Mouse (Mus musculus) C2C12 (cell line): ENCODE measurements around the gene Bmp6.

Source experiments
- CTCF ChIP-seq: IDR thresholded peaks from one replicate; pipeline ENCODE4 v1.5.1; 2011; ENCODE audit not compliant: control insufficient read depth, insufficient read depth, insufficient read length
- MAX ChIP-seq: IDR thresholded peaks from one replicate; pipeline ENCODE4 v1.6.1; 2011; ENCODE audit warnings: mild to moderate bottlenecking, control low read depth
- MYOD1 ChIP-seq: IDR thresholded peaks from one replicate; pipeline ENCODE4 v1.6.1; 2011; ENCODE audit warnings: low read depth; ENCODE audit not compliant: control insufficient read depth, insufficient read length
- USF1 ChIP-seq: IDR thresholded peaks from one replicate; pipeline ENCODE4 v1.6.1; 2011; ENCODE audit warnings: low read depth, mild to moderate bottlenecking, control low read depth, moderate library complexity

DNA sequence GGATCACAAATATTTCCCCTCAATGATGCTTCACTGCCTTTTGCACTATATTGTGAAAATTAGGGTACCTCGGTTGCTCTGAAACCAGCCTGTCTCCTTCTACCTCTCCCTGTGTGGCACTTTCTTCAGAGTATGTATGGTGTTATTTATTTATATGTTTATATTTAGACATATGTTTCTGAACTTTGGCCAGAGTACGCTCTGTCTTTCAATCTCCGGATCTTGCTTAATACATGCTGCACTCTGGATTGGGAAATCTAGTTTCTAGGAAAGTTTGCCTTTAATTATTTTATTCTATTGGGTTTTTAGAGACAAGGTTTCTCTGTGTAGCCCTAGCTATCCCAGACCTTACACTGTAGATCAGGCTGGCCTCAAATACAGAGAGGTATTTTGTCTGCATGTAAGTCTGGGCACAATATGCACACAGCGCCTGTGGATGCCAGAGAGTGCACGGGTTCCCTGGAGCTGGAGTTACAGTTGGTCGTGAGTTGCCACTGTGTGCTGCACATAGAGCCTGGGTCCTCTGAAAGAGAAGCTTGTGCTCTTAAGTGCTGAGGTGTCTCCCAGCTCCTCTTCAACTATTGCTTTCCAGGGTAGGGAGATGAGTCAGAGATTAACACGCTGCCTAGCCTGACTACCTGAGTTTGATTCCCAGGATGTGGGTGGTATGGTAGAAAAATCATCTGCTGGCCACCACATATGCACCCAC, 194.4 kb downstream of the Bmp6 start:
- TF ChIP-seq CTCF (no peak), MYOD1 (no peak), USF1 (no peak), MAX (no peak)
